Mouse (Mus musculus) C2C12 (cell line): ENCODE results near the gene Gm16485.

Experiments used
- CEBPB ChIP-seq: IDR thresholded peaks from one replicate; pipeline ENCODE4 v1.6.1; 2011; ENCODE audit warnings: low read depth, mild to moderate bottlenecking, control low read depth, moderate library complexity
- CTCF ChIP-seq: IDR thresholded peaks from one replicate; pipeline ENCODE4 v1.5.1; 2011; ENCODE audit not compliant: control insufficient read depth, insufficient read depth, insufficient read length
- MAX ChIP-seq: IDR thresholded peaks from one replicate; pipeline ENCODE4 v1.6.1; 2011; ENCODE audit warnings: mild to moderate bottlenecking, control low read depth
- MYOG ChIP-seq: IDR thresholded peaks from one replicate; pipeline ENCODE4 v1.6.1; 2011; ENCODE audit not compliant: control insufficient read depth, insufficient read length; ENCODE audit errors: extremely low read depth
- USF1 ChIP-seq: IDR thresholded peaks from one replicate; pipeline ENCODE4 v1.6.1; 2011; ENCODE audit warnings: low read depth, mild to moderate bottlenecking, control low read depth, moderate library complexity

DNA sequence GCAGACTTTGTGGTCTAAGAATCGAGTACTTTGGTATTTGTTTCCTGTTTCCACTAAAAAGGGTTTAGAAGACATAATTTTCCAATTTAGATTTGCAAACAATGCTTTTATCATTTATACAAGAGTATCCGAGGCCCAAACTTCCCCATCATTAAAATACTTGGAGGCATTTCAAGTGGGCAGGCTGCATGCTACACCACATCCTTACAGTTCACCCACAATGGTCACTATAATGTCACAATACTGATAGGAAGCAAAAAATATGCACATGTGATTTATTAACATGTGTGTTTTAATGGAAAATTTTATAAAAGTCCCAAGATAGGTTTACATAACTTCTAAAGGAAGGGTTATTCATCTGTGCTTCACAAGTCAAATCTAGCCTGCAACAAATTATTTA lies 24.9 kb downstream of the Gm16485 start:
- TF ChIP-seq CTCF (no peak), MAX (no peak), USF1 (no peak), CEBPB (no peak), MYOG (no peak)
